29 mouse cellular contexts compared by ENCODE assay signal in genomic region chr5:136078136-136078535, GRCm38 (mm10). TPM values are rescaled to one million over a fixed set of nuclear protein-coding genes. Genes with fewer than 3 reads are reported as not detected.
"Had no signal": no experiment of that assay in that cellular context is flagged by ENCODE, and none has a peak within 500 bp of the region (broad histone marks: within the 10 kb centered on the region; RNA-seq: fewer than 3 reads in every experiment).

No protein-coding gene starts in this region.

- H3K27ac ChIP-seq: heart, embryonic 13.5 days; heart, embryonic 15.5 days; hindbrain, embryonic 13.5 days; hindbrain, embryonic 15.5 days; hindbrain, postnatal 0 days; layer of hippocampus, adult 2 months; left cerebral cortex, adult 2 months; limb, embryonic 10.5 days; limb, embryonic 12.5 days; liver, embryonic 13.5 days had no signal

- ATAC-seq: hindbrain, postnatal 0 days; intestine, embryonic 16.5 days had no signal

- H3K4me1 ChIP-seq: hindbrain, embryonic 15.5 days had no signal

- DNase-seq: gastrocnemius, postnatal 25 days; heart, adult 2 months; heart, postnatal 14 days; heart, postnatal 36 days; kidney, adult 11 months; kidney, adult 8-10 months; kidney, postnatal 10 days; kidney, postnatal 25 days; kidney, postnatal 4 days; liver; liver, embryonic 13.5 days had no signal

- H3K36me3 ChIP-seq: heart, embryonic 13.5 days; heart, embryonic 15.5 days; hindbrain, embryonic 13.5 days; hindbrain, embryonic 15.5 days; limb, embryonic 10.5 days; limb, embryonic 12.5 days; liver, embryonic 13.5 days had no signal

- H3K27me3 ChIP-seq: heart, embryonic 15.5 days; hindbrain, embryonic 15.5 days; limb, embryonic 12.5 days had no signal

- H3K4me3 ChIP-seq: heart, adult 2 months; heart, embryonic 13.5 days; heart, embryonic 15.5 days; hindbrain, embryonic 13.5 days; hindbrain, embryonic 15.5 days; layer of hippocampus, adult 2 months; left cerebral cortex, adult 2 months; limb, embryonic 10.5 days; limb, embryonic 12.5 days; liver, embryonic 13.5 days had no signal

RNA-seq across cellular contexts. Expression of gene Upk3bl, which starts 23.8 kb away (rescaled TPM):
- total RNA-seq: gastrocnemius, adult 8-10 months; gastrocnemius, postnatal 25 days; granulocyte monocyte progenitor cell, adult 5-6 weeks; heart, adult 2 months; heart, postnatal 14 days; heart, postnatal 36 days; hematopoietic stem cell, adult 5-6 weeks; hindbrain, postnatal 0 days; layer of hippocampus, adult 2 months; layer of hippocampus, postnatal 10 days; layer of hippocampus, postnatal 25 days; left cerebral cortex, adult 2 months; left cerebral cortex, postnatal 14 days; left cerebral cortex, postnatal 36 days had no signal
- polyA plus RNA-seq: heart, adult 2 months; heart, postnatal 0 days; hindbrain, embryonic 13.5 days had no signal

RNA-seq across cellular contexts. Expression of gene Upk3b, which starts 39.8 kb away (rescaled TPM):
- total RNA-seq: gastrocnemius, adult 8-10 months; granulocyte monocyte progenitor cell, adult 5-6 weeks; hematopoietic stem cell, adult 5-6 weeks; hindbrain, postnatal 0 days; layer of hippocampus, adult 2 months; layer of hippocampus, postnatal 10 days; layer of hippocampus, postnatal 25 days; left cerebral cortex, adult 2 months; left cerebral cortex, postnatal 14 days; left cerebral cortex, postnatal 36 days had no signal
- polyA plus RNA-seq: hindbrain, embryonic 15.5 days; hindbrain, postnatal 0 days had no signal
